Mouse (Mus musculus): ENCODE measurements at regions not wholly inside any gene's neighbourhood (a gene's known extent, or its start where the extent isn't known, plus 50 kb on each side); places are given as distances from the start of the nearest gene placed in this dataset.

GRCm38 (mm10) chr11:64172926-64173325 lies 93.7 kb upstream of the Cox10 start:
- Histone ChIP-seq H3K4me2 (ENCODE audit: low read depth, low read length) (no peak overlapping the region), H3K36me3 (replicated peaks; ENCODE audit: control insufficient read depth, insufficient read depth, low read depth, low read length) (no peaks in the 10 kb centered on the region), H3K27ac (replicated peaks; ENCODE audit: low read depth, low read length) (no peak overlapping the region), H3K9me3 (replicated peaks; ENCODE audit: control insufficient read depth, low read length) (no peaks in the 10 kb centered on the region), H3K27me3 (ENCODE audit: control insufficient read depth, insufficient read depth, low read length) (no peaks in the 10 kb centered on the region), H3K4me1 (ENCODE audit: control insufficient read depth, insufficient read depth, low read length) (no peaks in the 10 kb centered on the region), H3K9ac (replicated peaks; ENCODE audit: low read length) (no peak overlapping the region), H3K4me3 (ENCODE audit: low read depth, low read length) (no peak overlapping the region)
- ATAC-seq (replicated peaks; ENCODE audit: insufficient number of reproducible peaks, low FRiP score, low TSS enrichment, low read depth) (no peak), DNase-seq (ENCODE audit: low spot score) (no peak)
- 79% methylated on average over 5 of the region's 5 CpGs for WGBS

GRCm38 (mm10) chr11:64168626-64169025 lies 89.4 kb upstream of the Cox10 start:
- H3K36me3 ChIP-seq (replicated peaks; ENCODE audit: control insufficient read depth, insufficient read depth, low read depth, low read length) = no peaks in the 10 kb centered on the region
- H3K4me2 ChIP-seq (ENCODE audit: low read depth, low read length) = no peak overlapping the region
- no peak overlapping the region for H3K9ac ChIP-seq (replicated peaks; ENCODE audit: low read length)
- no peak for ATAC-seq (replicated peaks; ENCODE audit: insufficient number of reproducible peaks, low FRiP score, low TSS enrichment, low read depth)
- DNase-seq (ENCODE audit: low spot score) = peak; percentile 50
- H3K9me3 ChIP-seq (replicated peaks; ENCODE audit: control insufficient read depth, low read length) = no peaks in the 10 kb centered on the region
- no peaks in the 10 kb centered on the region for H3K4me1 ChIP-seq (ENCODE audit: control insufficient read depth, insufficient read depth, low read length)
- no peak overlapping the region for H3K27ac ChIP-seq (replicated peaks; ENCODE audit: low read depth, low read length)
- 55% methylated on average over 8 of the region's 8 CpGs for WGBS
- no peak overlapping the region for H3K4me3 ChIP-seq (ENCODE audit: low read depth, low read length)
- no peaks in the 10 kb centered on the region for H3K27me3 ChIP-seq (ENCODE audit: control insufficient read depth, insufficient read depth, low read length)

GRCm38 (mm10) chr11:64164796-64165195 lies 85.5 kb upstream of the Cox10 start:
- Histone ChIP-seq H3K27ac (replicated peaks; ENCODE audit: low read depth, low read length) (no peak overlapping the region), H3K4me2 (ENCODE audit: low read depth, low read length) (no peak overlapping the region), H3K9me3 (replicated peaks; ENCODE audit: control insufficient read depth, low read length) (no peaks in the 10 kb centered on the region), H3K4me1 (ENCODE audit: control insufficient read depth, insufficient read depth, low read length) (no peaks in the 10 kb centered on the region), H3K27me3 (ENCODE audit: control insufficient read depth, insufficient read depth, low read length) (no peaks in the 10 kb centered on the region), H3K4me3 (ENCODE audit: low read depth, low read length) (no peak overlapping the region), H3K9ac (replicated peaks; ENCODE audit: low read length) (no peak overlapping the region), H3K36me3 (replicated peaks; ENCODE audit: control insufficient read depth, insufficient read depth, low read depth, low read length) (no peaks in the 10 kb centered on the region)
- DNase-seq (ENCODE audit: low spot score) (no peak), ATAC-seq (replicated peaks; ENCODE audit: insufficient number of reproducible peaks, low FRiP score, low TSS enrichment, low read depth) (no peak)
- WGBS = 83% methylated on average over 6 of the region's 6 CpGs

- Histone ChIP-seq H3K27ac (replicated peaks; ENCODE audit: low read depth, low read length) (no peak overlapping the region), H3K4me3 (ENCODE audit: low read depth, low read length) (no peak overlapping the region), H3K4me1 (ENCODE audit: control insufficient read depth, insufficient read depth, low read length) (no peaks in the 10 kb centered on the region), H3K36me3 (replicated peaks; ENCODE audit: control insufficient read depth, insufficient read depth, low read depth, low read length) (no peaks in the 10 kb centered on the region), H3K27me3 (ENCODE audit: control insufficient read depth, insufficient read depth, low read length) (no peaks in the 10 kb centered on the region), H3K9me3 (replicated peaks; ENCODE audit: control insufficient read depth, low read length) (no peaks in the 10 kb centered on the region), H3K4me2 (ENCODE audit: low read depth, low read length) (no peak overlapping the region), H3K9ac (replicated peaks; ENCODE audit: low read length) (no peak overlapping the region)
- DNase-seq (ENCODE audit: low spot score) (no peak), ATAC-seq (replicated peaks; ENCODE audit: insufficient number of reproducible peaks, low FRiP score, low TSS enrichment, low read depth) (no peak)
- 88% methylated on average over 5 of the region's 5 CpGs for WGBS
These were observed 79.0 kb upstream of the Cox10 start for GRCm38 (mm10) chr11:64158281-64158680.

- Histone ChIP-seq H3K4me3 (ENCODE audit: low read depth, low read length) (no peak overlapping the region), H3K4me1 (ENCODE audit: control insufficient read depth, insufficient read depth, low read length) (no peaks in the 10 kb centered on the region), H3K9ac (replicated peaks; ENCODE audit: low read length) (no peak overlapping the region), H3K27me3 (ENCODE audit: control insufficient read depth, insufficient read depth, low read length) (no peaks in the 10 kb centered on the region), H3K36me3 (replicated peaks; ENCODE audit: control insufficient read depth, insufficient read depth, low read depth, low read length) (no peaks in the 10 kb centered on the region), H3K27ac (replicated peaks; ENCODE audit: low read depth, low read length) (no peak overlapping the region), H3K4me2 (ENCODE audit: low read depth, low read length) (no peak overlapping the region), H3K9me3 (replicated peaks; ENCODE audit: control insufficient read depth, low read length) (no peaks in the 10 kb centered on the region)
- WGBS = 66% methylated on average over 7 of the region's 7 CpGs
- peak; percentile 3 for DNase-seq (ENCODE audit: low spot score)
- ATAC-seq (replicated peaks; ENCODE audit: insufficient number of reproducible peaks, low FRiP score, low TSS enrichment, low read depth) = no peak
These were observed 77.4 kb upstream of the Cox10 start for GRCm38 (mm10) chr11:64156640-64157039.

- H3K4me2 ChIP-seq (ENCODE audit: low read depth, low read length) = no peak overlapping the region
- H3K9ac ChIP-seq (replicated peaks; ENCODE audit: low read length) = no peak overlapping the region
- DNase-seq (ENCODE audit: low spot score) (no peak), ATAC-seq (replicated peaks; ENCODE audit: insufficient number of reproducible peaks, low FRiP score, low TSS enrichment, low read depth) (no peak)
- no peak overlapping the region for H3K27ac ChIP-seq (replicated peaks; ENCODE audit: low read depth, low read length)
- 93% methylated on average over 2 of the region's 2 CpGs for WGBS
- no peaks in the 10 kb centered on the region for H3K4me1 ChIP-seq (ENCODE audit: control insufficient read depth, insufficient read depth, low read length)
- H3K9me3 ChIP-seq (replicated peaks; ENCODE audit: control insufficient read depth, low read length) = no peaks in the 10 kb centered on the region
- no peak overlapping the region for H3K4me3 ChIP-seq (ENCODE audit: low read depth, low read length)
- no peaks in the 10 kb centered on the region for H3K27me3 ChIP-seq (ENCODE audit: control insufficient read depth, insufficient read depth, low read length)
- no peaks in the 10 kb centered on the region for H3K36me3 ChIP-seq (replicated peaks; ENCODE audit: control insufficient read depth, insufficient read depth, low read depth, low read length)
These were observed 60.2 kb upstream of the Cox10 start for GRCm38 (mm10) chr11:64139483-64139882.

GRCm38 (mm10) chr11:64138934-64139333 lies 59.7 kb upstream of the Cox10 start:
- no peaks in the 10 kb centered on the region for H3K4me1 ChIP-seq (ENCODE audit: control insufficient read depth, insufficient read depth, low read length)
- no peak overlapping the region for H3K27ac ChIP-seq (replicated peaks; ENCODE audit: low read depth, low read length)
- H3K9me3 ChIP-seq (replicated peaks; ENCODE audit: control insufficient read depth, low read length) = no peaks in the 10 kb centered on the region
- ATAC-seq (replicated peaks; ENCODE audit: insufficient number of reproducible peaks, low FRiP score, low TSS enrichment, low read depth) (no peak), DNase-seq (ENCODE audit: low spot score) (no peak)
- H3K4me2 ChIP-seq (ENCODE audit: low read depth, low read length) = no peak overlapping the region
- H3K9ac ChIP-seq (replicated peaks; ENCODE audit: low read length) = no peak overlapping the region
- 67% methylated on average over 4 of the region's 4 CpGs for WGBS
- no peaks in the 10 kb centered on the region for H3K36me3 ChIP-seq (replicated peaks; ENCODE audit: control insufficient read depth, insufficient read depth, low read depth, low read length)
- no peaks in the 10 kb centered on the region for H3K27me3 ChIP-seq (ENCODE audit: control insufficient read depth, insufficient read depth, low read length)
- H3K4me3 ChIP-seq (ENCODE audit: low read depth, low read length) = no peak overlapping the region

- 86% methylated on average over 5 of the region's 5 CpGs for WGBS
- no peak for DNase-seq (ENCODE audit: low spot score)
These were observed 56.5 kb upstream of the Cox10 start for GRCm38 (mm10) chr11:64135766-64136165.

GRCm38 (mm10) chr11:64135308-64135591 lies 56.0 kb upstream of the Cox10 start:
- H3K9me3 ChIP-seq (replicated peaks; ENCODE audit: control insufficient read depth, low read length) = no peaks in the 10 kb centered on the region
- H3K36me3 ChIP-seq (replicated peaks; ENCODE audit: control insufficient read depth, insufficient read depth, low read depth, low read length) = no peaks in the 10 kb centered on the region
- H3K9ac ChIP-seq (replicated peaks; ENCODE audit: low read length) = no peak overlapping the region
- no peak overlapping the region for H3K27ac ChIP-seq (replicated peaks; ENCODE audit: low read depth, low read length)
- H3K4me3 ChIP-seq (ENCODE audit: low read depth, low read length) = no peak overlapping the region
- no peak overlapping the region for H3K4me2 ChIP-seq (ENCODE audit: low read depth, low read length)
- H3K27me3 ChIP-seq (ENCODE audit: control insufficient read depth, insufficient read depth, low read length) = no peaks in the 10 kb centered on the region
- H3K4me1 ChIP-seq (ENCODE audit: control insufficient read depth, insufficient read depth, low read length) = no peaks in the 10 kb centered on the region
- no peak for ATAC-seq (replicated peaks; ENCODE audit: insufficient number of reproducible peaks, low FRiP score, low TSS enrichment, low read depth)
- 77% methylated on average over 2 of the region's 2 CpGs for WGBS
- DNase-seq (ENCODE audit: low spot score) = no peak

More at GRCm38 (mm10) chr11:64135766-64136165, 56.5 kb upstream of the Cox10 start:
- Histone ChIP-seq H3K9me3 (replicated peaks; ENCODE audit: control insufficient read depth, low read length) (no peaks in the 10 kb centered on the region), H3K27me3 (ENCODE audit: control insufficient read depth, insufficient read depth, low read length) (no peaks in the 10 kb centered on the region), H3K9ac (replicated peaks; ENCODE audit: low read length) (no peak overlapping the region), H3K4me1 (ENCODE audit: control insufficient read depth, insufficient read depth, low read length) (no peaks in the 10 kb centered on the region), H3K4me3 (ENCODE audit: low read depth, low read length) (no peak overlapping the region), H3K4me2 (ENCODE audit: low read depth, low read length) (no peak overlapping the region), H3K36me3 (replicated peaks; ENCODE audit: control insufficient read depth, insufficient read depth, low read depth, low read length) (no peaks in the 10 kb centered on the region), H3K27ac (replicated peaks; ENCODE audit: low read depth, low read length) (no peak overlapping the region)
- no peak for ATAC-seq (replicated peaks; ENCODE audit: insufficient number of reproducible peaks, low FRiP score, low TSS enrichment, low read depth)

Data from embryonic facial prominence, embryonic 11.5 days (tissue).